Mouse (Mus musculus) E14TG2a.4 (cell line): Measurements from ENCODE around the gene Fgf13.

Experiments
- CTCF ChIP-seq: conservative IDR thresholded peaks from 2 replicates; pipeline ENCODE4 v1.5.1; 2014; ENCODE audit warnings: low read length
- POU5F1 ChIP-seq: IDR thresholded peaks from 2 replicates; pipeline ENCODE4 v1.6.1; 2014; ENCODE audit warnings: low read length, borderline replicate concordance

DNA sequence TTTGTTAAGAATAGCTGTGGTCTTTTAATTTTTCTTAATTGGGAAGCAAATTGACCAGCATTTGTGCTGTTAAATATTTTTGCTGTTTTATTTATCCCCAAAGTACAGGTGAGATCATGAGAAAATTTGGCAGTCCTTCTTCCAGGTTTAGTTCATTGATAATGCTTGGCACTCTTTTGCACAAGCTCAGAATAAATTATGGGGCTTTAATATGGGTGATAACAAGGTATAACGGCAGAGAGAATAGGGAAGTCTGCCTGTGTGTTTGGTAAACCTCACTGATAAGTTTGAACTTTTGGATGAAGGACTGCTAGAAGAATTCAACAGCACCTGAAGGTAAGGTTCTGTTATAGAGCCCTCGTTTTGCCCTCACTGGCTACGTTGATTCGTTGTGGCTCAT lies 504.7 kb downstream of the Fgf13 start:
- no peak for TF ChIP-seq CTCF
- TF ChIP-seq POU5F1, result no peak
